Mouse (Mus musculus) limb, embryonic 11.5 days (tissue): ENCODE data around the gene Fosl1. TPM values are rescaled to one million over a fixed set of nuclear protein-coding genes. Genes with fewer than 3 reads are reported as not detected.

ENCODE experiments used
- ATAC-seq: fragments of 200-750 bp; cut with Nextera tagmentation; 2 replicates; pipeline ENCODE4 v1.8.0; 2017; ENCODE audit warnings: low read depth; ENCODE audit not compliant: insufficient number of reproducible peaks, low FRiP score, low TSS enrichment
- DNase-seq: peaks from one replicate; pipeline ENCODE4 v3.0.0-alpha.2; 2015; ENCODE audit warnings: low spot score
- H3K27ac ChIP-seq: fragments of 300-500 bp; sonication (generic); replicated peaks from 2 replicates; pipeline ENCODE4 v1.5.1; 2014; ENCODE audit warnings: low read depth, mild to moderate bottlenecking, low read length
- H3K27me3 ChIP-seq: fragments of 300-500 bp; sonication (generic); 2 replicates; pipeline ENCODE4 v1.6.1; 2014; ENCODE audit warnings: mild to moderate bottlenecking, low read length, mixed read lengths; ENCODE audit not compliant: control insufficient read depth, insufficient read depth
- H3K36me3 ChIP-seq: fragments of 300-500 bp; sonication (generic); 2 replicates; pipeline ENCODE4 v1.6.1; 2014; ENCODE audit warnings: mild to moderate bottlenecking, low read length, moderate library complexity, mixed read lengths; ENCODE audit not compliant: control insufficient read depth, insufficient read depth
- H3K4me1 ChIP-seq: fragments of 300-500 bp; sonication (generic); 2 replicates; pipeline ENCODE4 v1.6.1; 2014; ENCODE audit warnings: low read length, mixed read lengths; ENCODE audit not compliant: control insufficient read depth, insufficient read depth
- H3K4me2 ChIP-seq: fragments of 300-500 bp; sonication (generic); 2 replicates; pipeline ENCODE4 v1.6.1; 2014; ENCODE audit warnings: low read depth, mild to moderate bottlenecking, moderate library complexity; ENCODE audit not compliant: severe bottlenecking
- H3K4me3 ChIP-seq: fragments of 300-500 bp; sonication (generic); 2 replicates; pipeline ENCODE4 v1.5.1; 2014; ENCODE audit warnings: low read depth, low read length
- H3K9ac ChIP-seq: fragments of 300-500 bp; sonication (generic); 2 replicates; pipeline ENCODE4 v1.6.1; 2014; ENCODE audit warnings: mild to moderate bottlenecking, low read length
- H3K9me3 ChIP-seq: fragments of 300-500 bp; sonication (generic); 2 replicates; pipeline ENCODE4 v1.6.1; 2016; ENCODE audit warnings: low read length; ENCODE audit not compliant: control insufficient read depth
- WGBS: fragments of 180-500 bp; shearing (Covaris S2); extraction: QIAGEN DNeasy Blood & Tissue Kit; methylation state at CpG from one replicate; pipeline ENCODE4 v1.1.7; 2014; 5-methylcytosine and 5-hydroxymethylcytosine counted together
- polyA plus RNA-seq: library from polyadenylated mRNA; unstranded; fragments of >200 nt; fragmentation: Nextera tagmentation; extraction: Ambion mirVana; gene quantifications from 2 replicates; pipeline ENCODE4 v1.2.1, GENCODE M21; 2014

Gene Fosl1
- polyA plus RNA-seq, 1 experiment from 2014 or later, result not detected

DNA sequence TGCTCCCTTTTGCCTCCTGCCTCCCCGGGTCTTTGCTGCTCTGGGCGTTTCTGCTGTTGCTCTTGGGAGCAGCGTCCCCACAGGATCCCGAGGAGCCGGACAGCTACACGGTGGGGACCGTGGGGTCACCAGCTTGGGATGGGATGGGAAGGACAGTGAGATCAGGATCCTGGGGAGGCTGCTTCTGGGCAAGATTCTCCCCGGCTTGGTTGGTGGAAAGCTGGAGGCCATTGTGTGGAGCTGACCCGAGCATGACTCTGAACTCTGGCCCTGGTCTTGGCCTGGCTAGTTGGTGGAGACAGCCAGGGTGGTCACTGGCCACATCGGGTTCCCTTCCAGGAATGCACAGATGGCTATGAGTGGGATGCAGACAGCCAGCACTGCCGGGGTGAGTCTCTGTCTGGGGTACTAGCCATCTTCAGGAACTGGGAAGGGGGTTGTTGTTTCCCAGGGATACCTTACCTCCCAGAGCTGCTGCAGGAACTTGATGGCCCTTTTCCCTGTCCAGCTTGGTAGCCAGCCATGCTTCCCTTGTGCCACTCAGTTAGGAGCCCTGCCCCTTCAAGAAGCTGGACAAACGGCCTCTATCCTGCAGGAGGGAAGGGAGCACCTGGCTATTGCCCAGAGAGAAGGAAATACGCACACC lies 27.8 kb downstream of the Fosl1 start:
- no peak for DNase-seq
- H3K27me3 ChIP-seq, result no peaks in the 10 kb centered on the region

GRCm38 (mm10) chr19:5477004-5477667 lies 29.8 kb downstream of the Fosl1 start:
- no peak overlapping the region for H3K9ac ChIP-seq
- H3K36me3 ChIP-seq, result peaks cover 4% of the 10 kb centered on the region; the same call in 1 of the 2 replicates
- H3K27me3 ChIP-seq, result no peaks in the 10 kb centered on the region
- H3K4me3 ChIP-seq, result no peak overlapping the region
- WGBS, result 83% methylated on average over 10 of the region's 10 CpGs
- no peak overlapping the region for H3K4me2 ChIP-seq
- no peaks in the 10 kb centered on the region for H3K9me3 ChIP-seq
- no peak overlapping the region for H3K27ac ChIP-seq
- ATAC-seq (no peak), DNase-seq (no peak)
- peaks cover 10% of the 10 kb centered on the region for H3K4me1 ChIP-seq

More for the DNA sequence above, 27.8 kb downstream of the Fosl1 start:
- no peaks in the 10 kb centered on the region for H3K9me3 ChIP-seq
- 0 out of 2 replicates have a peak, but pooled peaks cover 2% of the 10 kb centered on the region for H3K36me3 ChIP-seq
- peak overlapping the region; percentile 87 for H3K9ac ChIP-seq
- WGBS, result 19% methylated on average over 13 of the region's 13 CpGs
- peak overlapping the region; percentile 60 for H3K4me3 ChIP-seq
- peak overlapping the region; percentile 88 for H3K4me2 ChIP-seq
- 0 out of 2 replicates have a peak, but pooled peaks have one; percentile 13 for ATAC-seq
- peaks cover 10% of the 10 kb centered on the region for H3K4me1 ChIP-seq
- peak overlapping the region; percentile 87 for H3K27ac ChIP-seq

DNA sequence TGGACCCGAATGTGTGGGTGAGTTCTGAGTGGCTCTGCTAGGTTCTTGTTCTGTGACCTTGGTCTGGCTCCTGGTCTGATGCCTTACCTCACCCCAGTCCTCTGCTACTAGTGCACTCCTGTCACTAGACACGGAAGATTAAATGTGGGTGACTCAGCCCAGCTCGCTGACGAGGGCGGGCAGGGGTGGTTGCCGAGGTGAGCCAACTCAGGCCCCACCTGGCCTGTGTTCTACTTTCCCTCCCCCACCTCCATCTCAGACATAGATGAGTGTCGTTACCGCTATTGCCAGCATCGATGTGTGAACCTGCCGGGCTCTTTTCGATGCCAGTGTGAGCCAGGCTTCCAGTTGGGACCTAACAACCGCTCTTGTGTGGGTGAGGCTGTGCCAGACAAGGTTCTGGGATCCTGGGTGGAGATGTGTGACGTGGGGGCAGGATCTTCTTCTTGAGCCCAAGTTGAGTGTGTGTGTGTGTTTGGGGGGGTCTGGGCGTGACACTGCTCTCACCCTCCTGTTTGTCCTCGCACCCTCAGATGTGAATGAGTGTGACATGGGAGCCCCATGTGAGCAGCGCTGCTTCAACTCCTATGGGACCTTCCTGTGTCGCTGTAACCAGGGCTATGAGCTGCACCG lies 30.4 kb downstream of the Fosl1 start:
- Histone ChIP-seq H3K4me3 (no peak overlapping the region), H3K27ac (no peak overlapping the region), H3K4me1 (peaks cover 10% of the 10 kb centered on the region), H3K9ac (no peak overlapping the region), H3K36me3 (peaks cover 4% of the 10 kb centered on the region; the same call in 1 of the 2 replicates), H3K27me3 (no peaks in the 10 kb centered on the region), H3K9me3 (no peaks in the 10 kb centered on the region), H3K4me2 (no peak overlapping the region)
- WGBS, result 92% methylated on average over 18 of the region's 18 CpGs
- no peak for DNase-seq
- ATAC-seq, result no peak

DNA sequence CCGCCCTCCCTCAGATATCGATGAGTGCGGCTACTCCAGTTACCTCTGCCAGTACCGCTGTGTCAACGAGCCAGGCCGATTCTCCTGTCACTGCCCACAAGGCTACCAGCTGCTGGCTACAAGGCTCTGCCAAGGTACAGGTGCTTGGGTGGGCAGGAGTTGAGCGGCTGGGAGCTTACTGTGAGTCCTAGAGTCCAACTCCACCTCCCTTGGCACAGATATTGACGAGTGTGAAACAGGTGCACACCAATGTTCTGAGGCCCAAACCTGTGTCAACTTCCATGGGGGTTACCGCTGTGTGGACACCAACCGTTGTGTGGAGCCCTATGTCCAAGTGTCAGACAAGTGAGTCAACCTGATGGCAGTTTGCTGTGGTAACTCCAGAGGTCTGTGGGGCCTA lies 32.7 kb downstream of the Fosl1 start:
- Histone ChIP-seq H3K27ac (no peak overlapping the region), H3K9me3 (no peaks in the 10 kb centered on the region), H3K4me3 (no peak overlapping the region), H3K27me3 (no peaks in the 10 kb centered on the region), H3K9ac (no peak overlapping the region), H3K36me3 (peaks cover 12% of the 10 kb centered on the region), H3K4me1 (peaks cover 10% of the 10 kb centered on the region), H3K4me2 (no peak overlapping the region)
- WGBS, result 92% methylated on average over 10 of the region's 10 CpGs
- DNase-seq, result no peak
- ATAC-seq, result no peak

GRCm38 (mm10) chr19:5481398-5481797 lies 34.1 kb downstream of the Fosl1 start:
- H3K27ac ChIP-seq, result no peak overlapping the region
- 91% methylated on average over 10 of the region's 10 CpGs for WGBS
- H3K36me3 ChIP-seq, result peaks cover 13% of the 10 kb centered on the region

DNA sequence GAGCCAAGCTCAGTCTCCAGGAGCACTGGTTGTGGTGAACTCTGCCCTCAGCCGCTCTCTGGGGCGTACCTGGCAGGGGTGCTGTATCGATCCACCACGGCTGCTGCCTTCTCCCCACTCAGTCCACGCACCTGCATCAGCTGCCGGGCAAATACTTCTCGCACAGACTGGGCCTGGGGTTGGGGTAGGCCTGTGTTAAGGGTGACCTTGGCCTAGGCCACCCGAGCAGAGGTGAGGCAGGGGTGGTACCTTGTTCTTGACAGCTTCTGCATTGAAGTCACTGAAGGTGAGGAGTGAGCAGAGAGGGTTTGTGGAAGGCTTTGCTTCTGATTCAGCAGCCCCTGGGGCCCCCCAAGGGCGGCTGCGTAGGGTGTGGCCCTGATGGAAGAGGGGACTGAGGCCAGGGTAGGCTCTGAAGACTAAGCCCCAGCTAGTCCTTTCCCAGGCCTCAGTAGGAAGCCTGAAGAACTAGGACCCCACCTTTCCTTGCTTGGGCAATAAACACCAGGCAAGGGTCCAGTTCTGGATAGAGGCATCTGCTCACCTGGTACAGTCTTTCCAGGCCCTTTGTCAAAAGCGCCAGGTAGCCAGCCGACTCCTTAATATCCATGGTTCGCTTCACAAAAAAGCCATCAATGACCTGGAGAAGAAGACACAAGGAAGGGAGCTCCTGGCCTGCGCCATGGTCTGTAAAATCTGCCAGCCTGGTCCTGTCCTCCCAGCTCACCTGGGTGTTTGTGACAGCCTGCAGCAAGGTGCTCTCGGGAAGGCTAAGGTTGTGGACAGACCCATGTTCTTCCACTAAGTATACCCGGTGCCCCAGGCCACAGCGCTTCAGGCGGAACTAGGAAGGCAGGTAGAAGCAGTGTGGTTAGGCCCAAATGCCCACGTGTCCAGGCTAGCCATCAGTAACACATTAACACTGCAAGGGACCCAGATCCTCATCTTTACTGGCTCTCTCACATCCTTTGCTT lies 36.3 kb downstream of the Fosl1 start:
- Histone ChIP-seq H3K27ac (no peak overlapping the region), H3K4me2 (no peak overlapping the region), H3K4me3 (no peak overlapping the region), H3K27me3 (no peaks in the 10 kb centered on the region), H3K9me3 (no peaks in the 10 kb centered on the region), H3K4me1 (peaks cover 4% of the 10 kb centered on the region; the same call in 1 of the 2 replicates), H3K36me3 (peaks cover 13% of the 10 kb centered on the region), H3K9ac (no peak overlapping the region)
- ATAC-seq (no peak), DNase-seq (no peak)
- 93% methylated on average over 19 of the region's 19 CpGs for WGBS

More at GRCm38 (mm10) chr19:5481398-5481797, 34.1 kb downstream of the Fosl1 start:
- no peaks in the 10 kb centered on the region for H3K4me1 ChIP-seq
- ATAC-seq (no peak), DNase-seq (no peak)
- H3K9ac ChIP-seq, result no peak overlapping the region
- no peaks in the 10 kb centered on the region for H3K9me3 ChIP-seq
- H3K4me2 ChIP-seq, result no peak overlapping the region
- H3K4me3 ChIP-seq, result no peak overlapping the region
- H3K27me3 ChIP-seq, result no peaks in the 10 kb centered on the region

DNA sequence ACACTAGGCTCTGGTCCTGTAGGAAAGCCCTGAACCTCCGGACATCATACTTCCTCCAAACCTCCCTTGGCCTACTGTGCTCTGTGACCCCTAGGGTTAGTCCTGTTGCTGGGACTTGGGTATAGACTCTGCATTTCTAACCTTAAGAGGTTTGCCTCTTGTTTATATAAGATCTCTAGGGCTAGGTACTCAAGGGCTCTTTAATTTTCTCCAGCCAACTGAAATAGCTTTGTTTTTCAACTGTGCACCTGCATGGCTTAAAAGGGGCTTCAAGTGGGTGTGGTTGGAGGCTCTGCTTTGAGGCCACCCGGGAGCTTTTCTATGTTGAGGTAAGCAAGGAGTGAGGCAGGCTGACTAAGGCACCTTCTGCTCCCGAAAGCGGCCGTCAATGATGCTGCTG lies 37.1 kb downstream of the Fosl1 start:
- Histone ChIP-seq H3K4me2 (no peak overlapping the region), H3K4me1 (peaks cover 4% of the 10 kb centered on the region; the same call in 1 of the 2 replicates), H3K27ac (no peak overlapping the region), H3K9ac (no peak overlapping the region), H3K4me3 (no peak overlapping the region), H3K9me3 (no peaks in the 10 kb centered on the region), H3K27me3 (no peaks in the 10 kb centered on the region), H3K36me3 (peaks cover 13% of the 10 kb centered on the region)
- ATAC-seq (no peak), DNase-seq (no peak)
- WGBS, result 89% methylated on average over 5 of the region's 5 CpGs

DNA sequence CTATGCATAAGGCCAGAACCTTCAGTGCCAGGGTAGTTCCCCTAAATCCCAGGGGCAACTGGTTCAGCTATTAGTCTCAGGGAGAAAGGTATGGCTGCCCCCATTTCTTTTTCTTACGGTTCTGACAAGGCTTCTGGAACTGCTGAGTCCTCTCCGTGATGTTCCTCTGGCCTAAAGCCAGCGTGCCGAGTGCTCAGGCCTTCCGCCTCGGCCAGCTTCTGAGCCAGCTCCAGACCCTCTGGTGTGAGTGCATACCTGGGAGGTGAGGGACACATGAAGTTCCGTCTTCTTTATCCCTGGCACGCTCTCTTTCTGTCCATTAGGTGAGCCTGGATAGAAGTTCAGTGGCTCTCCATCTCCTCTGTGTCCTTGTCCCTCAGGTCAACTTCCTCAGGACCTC lies 38.0 kb downstream of the Fosl1 start:
- H3K4me2 ChIP-seq, result no peak overlapping the region
- WGBS, result 92% methylated on average over 8 of the region's 8 CpGs
- H3K9me3 ChIP-seq, result no peaks in the 10 kb centered on the region
- H3K36me3 ChIP-seq, result peaks cover 12% of the 10 kb centered on the region
- no peak overlapping the region for H3K4me3 ChIP-seq
- H3K27ac ChIP-seq, result no peak overlapping the region
- DNase-seq, result no peak
- H3K4me1 ChIP-seq, result peaks cover 4% of the 10 kb centered on the region; the same call in 1 of the 2 replicates
- ATAC-seq, result no peak
- no peak overlapping the region for H3K9ac ChIP-seq
- no peaks in the 10 kb centered on the region for H3K27me3 ChIP-seq
